Mouse (Mus musculus): ENCODE measurements around the gene Dnah2. TPM values are rescaled to one million over a fixed set of nuclear protein-coding genes. Genes with fewer than 3 reads are reported as not detected.

Dnah2 gene
- polyA plus RNA-seq, 1 experiment from 2014 or later: 1.3 TPM

DNA sequence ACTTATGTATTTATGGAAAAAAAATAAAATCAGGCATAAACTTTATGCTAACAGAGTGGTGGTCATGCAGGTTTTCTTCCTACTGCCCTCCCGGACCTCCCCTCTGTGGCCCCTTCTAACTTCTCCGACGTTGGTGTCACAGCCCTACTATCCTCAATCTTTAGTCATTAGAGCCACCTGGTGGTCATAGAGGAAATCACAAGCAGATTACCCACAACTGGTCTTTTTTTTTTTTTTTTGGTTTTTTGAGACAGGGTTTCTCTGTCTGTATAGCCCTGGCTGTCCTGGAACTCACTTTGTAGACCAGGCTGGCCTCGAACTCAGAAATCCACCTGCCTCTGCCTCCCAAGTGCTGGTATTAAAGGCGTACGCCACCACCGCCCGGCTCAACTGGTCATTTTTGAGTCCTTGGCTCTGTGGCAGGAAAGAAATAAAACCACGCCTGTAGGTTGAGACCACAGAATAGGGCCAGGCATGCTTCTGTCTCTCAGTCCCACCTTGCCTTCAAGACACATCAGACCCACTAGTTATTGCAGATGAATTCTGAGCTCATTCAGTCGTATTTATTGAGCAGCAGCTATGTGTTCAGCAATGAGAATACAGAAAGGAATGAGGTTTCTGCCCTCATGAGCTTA is 158.4 kb downstream of the Dnah2 start:
- DNase-seq (ENCODE audit: low spot score) (peak; percentile 84), ATAC-seq (0 out of 2 replicates have a peak, but pooled peaks have one; percentile 3)
- H3K4me3 ChIP-seq (ENCODE audit: low read depth, low read length): no peak overlapping the region
- 46% methylated on average over 10 of the region's 10 CpGs for WGBS
- H3K4me2 ChIP-seq (replicated peaks; ENCODE audit: low read depth, low read length): no peak overlapping the region
- H3K27me3 ChIP-seq (replicated peaks; ENCODE audit: insufficient read depth, low read length): no peaks in the 10 kb centered on the region
- H3K36me3 ChIP-seq (ENCODE audit: insufficient read depth, low read length): no peaks in the 10 kb centered on the region
- no peaks in the 10 kb centered on the region for H3K9me3 ChIP-seq (ENCODE audit: low read length)
- 0 out of 2 replicates have a peak, but pooled peaks have one; percentile 23 for TF ChIP-seq EP300 (IDR thresholded peaks at IDR 0.05)
- TF ChIP-seq CTCF (IDR thresholded peaks at IDR 0.05): peak; percentile 81
- no peaks in the 10 kb centered on the region for H3K4me1 ChIP-seq (ENCODE audit: insufficient read depth, low read depth, low read length)
- H3K27ac ChIP-seq (ENCODE audit: low read length): no peak overlapping the region
- no peak overlapping the region for H3K9ac ChIP-seq (replicated peaks; ENCODE audit: low read depth)

- TF ChIP-seq EP300 (IDR thresholded peaks at IDR 0.05): no peak
- no peak for TF ChIP-seq CTCF (IDR thresholded peaks at IDR 0.05)
- H3K4me3 ChIP-seq (ENCODE audit: low read depth, low read length): no peak overlapping the region
- H3K27ac ChIP-seq (ENCODE audit: low read length): no peak overlapping the region
- H3K27me3 ChIP-seq (replicated peaks; ENCODE audit: insufficient read depth, low read length): no peaks in the 10 kb centered on the region
- no peak overlapping the region for H3K4me2 ChIP-seq (replicated peaks; ENCODE audit: low read depth, low read length)
- H3K9ac ChIP-seq (replicated peaks; ENCODE audit: low read depth): no peak overlapping the region
- 57% methylated on average over 14 of the region's 14 CpGs for WGBS
- DNase-seq (ENCODE audit: low spot score): peak; percentile 32
- no peaks in the 10 kb centered on the region for H3K36me3 ChIP-seq (ENCODE audit: insufficient read depth, low read length)
- H3K4me1 ChIP-seq (ENCODE audit: insufficient read depth, low read depth, low read length): no peaks in the 10 kb centered on the region
- ATAC-seq: peak; percentile 7; the same call in 1 of the 2 replicates
- no peaks in the 10 kb centered on the region for H3K9me3 ChIP-seq (ENCODE audit: low read length)
Measured at GRCm38 (mm10) chr11:69389531-69390399, 159.1 kb downstream of the Dnah2 start.

DNA sequence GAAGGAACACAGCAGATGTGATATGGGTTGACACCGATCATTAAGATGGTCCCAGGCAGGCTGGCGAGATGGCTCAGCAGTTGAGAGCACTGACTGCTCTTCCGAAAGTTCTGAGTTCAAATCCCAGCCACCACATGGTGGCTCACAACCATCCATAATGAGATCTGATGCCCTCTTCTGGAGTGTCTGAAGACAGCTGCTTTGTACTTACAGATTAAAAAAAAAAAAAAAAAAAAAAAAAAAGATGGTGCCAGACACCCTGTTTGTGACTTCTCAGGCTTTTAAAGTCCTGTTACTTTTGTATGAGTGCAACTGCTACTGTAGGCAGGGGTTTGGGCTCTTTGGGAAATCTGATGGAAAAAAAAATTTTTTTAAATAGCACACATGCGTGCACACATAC is 160.2 kb downstream of the Dnah2 start:
- Histone ChIP-seq H3K4me3 (ENCODE audit: low read depth, low read length) (no peak overlapping the region), H3K36me3 (ENCODE audit: insufficient read depth, low read length) (no peaks in the 10 kb centered on the region), H3K4me2 (replicated peaks; ENCODE audit: low read depth, low read length) (no peak overlapping the region), H3K4me1 (ENCODE audit: insufficient read depth, low read depth, low read length) (no peaks in the 10 kb centered on the region), H3K27ac (ENCODE audit: low read length) (no peak overlapping the region), H3K9ac (replicated peaks; ENCODE audit: low read depth) (no peak overlapping the region), H3K9me3 (ENCODE audit: low read length) (no peaks in the 10 kb centered on the region), H3K27me3 (replicated peaks; ENCODE audit: insufficient read depth, low read length) (no peaks in the 10 kb centered on the region)
- ATAC-seq (no peak), DNase-seq (ENCODE audit: low spot score) (no peak)
- peak; percentile 20; the same call in 1 of the 2 replicates for TF ChIP-seq CTCF (IDR thresholded peaks at IDR 0.05)
- TF ChIP-seq EP300 (IDR thresholded peaks at IDR 0.05): no peak
- WGBS: 98% methylated on average over 4 of the region's 4 CpGs

GRCm38 (mm10) chr11:69386758-69387157 is 162.2 kb downstream of the Dnah2 start:
- no peak overlapping the region for H3K4me3 ChIP-seq (ENCODE audit: low read depth, low read length)
- no peaks in the 10 kb centered on the region for H3K36me3 ChIP-seq (ENCODE audit: insufficient read depth, low read length)
- no peak for DNase-seq (ENCODE audit: low spot score)
- no peaks in the 10 kb centered on the region for H3K4me1 ChIP-seq (ENCODE audit: insufficient read depth, low read depth, low read length)
- no peak for ATAC-seq
- H3K27me3 ChIP-seq (replicated peaks; ENCODE audit: insufficient read depth, low read length): no peaks in the 10 kb centered on the region
- H3K4me2 ChIP-seq (replicated peaks; ENCODE audit: low read depth, low read length): no peak overlapping the region
- no peak overlapping the region for H3K27ac ChIP-seq (ENCODE audit: low read length)
- WGBS: 62% methylated on average over 7 of the region's 7 CpGs
- H3K9ac ChIP-seq (replicated peaks; ENCODE audit: low read depth): no peak overlapping the region
- TF ChIP-seq CTCF (IDR thresholded peaks at IDR 0.05) (peak; percentile 38), EP300 (IDR thresholded peaks at IDR 0.05) (no peak)
- no peaks in the 10 kb centered on the region for H3K9me3 ChIP-seq (ENCODE audit: low read length)

DNA sequence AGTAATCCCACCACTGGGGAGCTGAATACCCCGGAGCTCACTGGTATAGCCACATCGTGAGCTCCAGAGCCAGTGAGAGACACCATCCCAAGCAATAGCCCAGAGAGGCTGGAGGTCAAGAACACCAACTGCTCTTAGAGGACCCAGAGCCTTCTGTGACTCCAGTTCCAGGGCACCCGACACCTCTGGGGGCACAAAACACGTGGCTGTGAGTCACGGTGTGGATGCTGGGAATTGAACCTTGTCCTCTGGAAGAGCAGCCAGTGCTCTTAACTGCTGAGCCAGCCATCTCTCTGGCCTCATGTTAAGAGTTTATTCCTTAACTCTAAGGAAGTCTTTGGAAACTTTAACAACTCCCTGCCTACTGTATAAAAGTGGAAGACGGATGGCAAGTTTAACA is 163.9 kb downstream of the Dnah2 start:
- H3K4me3 ChIP-seq (ENCODE audit: low read depth, low read length): no peak overlapping the region
- H3K27ac ChIP-seq (ENCODE audit: low read length): no peak overlapping the region
- ATAC-seq (no peak), DNase-seq (ENCODE audit: low spot score) (no peak)
- no peaks in the 10 kb centered on the region for H3K36me3 ChIP-seq (ENCODE audit: insufficient read depth, low read length)
- H3K4me1 ChIP-seq (ENCODE audit: insufficient read depth, low read depth, low read length): no peaks in the 10 kb centered on the region
- no peak for TF ChIP-seq EP300 (IDR thresholded peaks at IDR 0.05)
- no peak for TF ChIP-seq CTCF (IDR thresholded peaks at IDR 0.05)
- H3K4me2 ChIP-seq (replicated peaks; ENCODE audit: low read depth, low read length): no peak overlapping the region
- WGBS: 77% methylated on average over 6 of the region's 6 CpGs
- no peak overlapping the region for H3K9ac ChIP-seq (replicated peaks; ENCODE audit: low read depth)
- no peaks in the 10 kb centered on the region for H3K27me3 ChIP-seq (replicated peaks; ENCODE audit: insufficient read depth, low read length)
- H3K9me3 ChIP-seq (ENCODE audit: low read length): no peaks in the 10 kb centered on the region

DNA sequence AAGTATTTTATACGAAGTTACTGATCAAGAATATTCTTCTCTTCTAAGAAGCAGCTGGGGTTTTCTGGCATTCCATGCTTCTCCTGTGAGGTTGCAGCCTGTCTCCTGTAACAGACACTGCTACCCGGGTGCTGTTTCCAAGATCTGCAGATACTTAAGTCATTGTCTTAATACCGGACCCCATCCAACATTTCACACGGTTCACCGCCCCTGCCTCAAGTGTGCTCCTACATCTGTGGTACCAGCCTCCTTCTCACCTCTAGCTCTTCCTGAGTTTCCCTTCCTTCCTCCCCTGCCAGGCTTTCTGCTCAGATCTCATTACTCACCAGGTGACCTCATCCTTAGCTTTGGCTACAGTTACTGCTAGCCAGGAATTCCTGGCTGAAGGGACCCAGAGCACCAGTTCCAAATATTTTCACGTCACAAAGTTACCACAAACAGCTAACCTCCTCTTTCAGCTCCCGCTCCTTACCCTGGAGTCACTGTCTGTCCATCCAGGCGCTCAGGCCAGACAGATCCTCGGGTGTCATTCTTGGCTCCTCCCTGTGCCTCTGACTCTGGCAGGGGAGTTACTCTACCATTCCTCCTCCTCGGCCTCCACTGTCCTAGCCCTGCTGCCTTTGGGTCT is 166.3 kb downstream of the Dnah2 start:
- H3K4me3 ChIP-seq (ENCODE audit: low read depth, low read length): no peak overlapping the region
- no peak overlapping the region for H3K9ac ChIP-seq (replicated peaks; ENCODE audit: low read depth)
- WGBS: 69% methylated on average over 10 of the region's 10 CpGs
- H3K27ac ChIP-seq (ENCODE audit: low read length): no peak overlapping the region
- no peaks in the 10 kb centered on the region for H3K9me3 ChIP-seq (ENCODE audit: low read length)
- H3K4me2 ChIP-seq (replicated peaks; ENCODE audit: low read depth, low read length): no peak overlapping the region
- ATAC-seq (no peak), DNase-seq (ENCODE audit: low spot score) (no peak)
- H3K4me1 ChIP-seq (ENCODE audit: insufficient read depth, low read depth, low read length): no peaks in the 10 kb centered on the region
- TF ChIP-seq CTCF (IDR thresholded peaks at IDR 0.05) (no peak), EP300 (IDR thresholded peaks at IDR 0.05) (no peak)
- no peaks in the 10 kb centered on the region for H3K36me3 ChIP-seq (ENCODE audit: insufficient read depth, low read length)
- H3K27me3 ChIP-seq (replicated peaks; ENCODE audit: insufficient read depth, low read length): no peaks in the 10 kb centered on the region; the same call in 1 of the 2 replicates

All from lung, postnatal 0 days (tissue).